Mouse (Mus musculus): ENCODE measurements around the gene Ppme1.

DNA sequence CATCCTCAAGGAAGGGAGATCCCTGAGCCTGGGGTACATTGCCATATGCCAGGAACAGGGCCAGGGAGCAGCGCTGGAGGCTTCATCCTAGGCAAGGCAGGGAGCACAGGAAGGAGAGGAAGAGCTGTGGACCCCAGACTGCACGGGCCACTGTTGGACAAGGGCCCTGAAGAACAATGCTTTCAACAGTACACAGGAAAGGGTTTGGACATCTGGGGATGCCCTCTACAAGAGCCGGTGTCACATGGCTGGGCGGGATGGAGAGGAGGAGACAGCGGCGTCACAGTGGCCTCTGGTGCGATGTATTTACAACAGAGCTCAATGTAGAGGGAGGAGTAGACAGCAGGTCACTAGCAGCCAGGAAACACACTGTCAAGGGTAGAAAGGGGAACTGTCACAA lies 44.6 kb downstream of the Ppme1 start:
- TF ChIP-seq CTCF (IDR thresholded peaks at IDR 0.05 in 2 of 3, conservative IDR thresholded peaks at IDR 0.05 in 1 of 3; ENCODE audit: control insufficient read depth in 1 of 3, insufficient read depth in 1 of 3, low read depth in 2 of 3, low read length in 3 of 3, poor library complexity in 1 of 3, severe bottlenecking in 1 of 3) (no peak), HCFC1 (IDR thresholded peaks at IDR 0.05; ENCODE audit: low read depth, low read length) (no peak), E2F4 (IDR thresholded peaks at IDR 0.05; ENCODE audit: borderline replicate concordance, low read depth, low read length) (no peak), EP300 (IDR thresholded peaks at IDR 0.05; ENCODE audit: low read depth in 1 of 2, low read length in 2 of 2) (no peak), USF2 (IDR thresholded peaks at IDR 0.05; ENCODE audit: borderline replicate concordance in 1 of 2, insufficient read depth in 1 of 2, low read depth in 1 of 2, low read length in 2 of 2) (no peak), CHD1 (IDR thresholded peaks at IDR 0.05; ENCODE audit: low read depth, low read length) (no peak), RAD21 (IDR thresholded peaks at IDR 0.05; ENCODE audit: low read depth, low read length) (no peak), POLR2A (IDR thresholded peaks at IDR 0.05; ENCODE audit: control insufficient read depth in 1 of 2, insufficient read depth in 1 of 2, low read depth in 1 of 2, low read length in 2 of 2, poor library complexity in 1 of 2) (no peak)

Measured in MEL (cell line).